Mouse (Mus musculus) layer of hippocampus, adult 6 months (tissue): Measurements from ENCODE around the gene Fbxo3. TPM values are rescaled to one million over a fixed set of nuclear protein-coding genes. Genes with fewer than 3 reads are reported as not detected.

ENCODE experiments used
- long read RNA-seq, 2 experiments: library from polyadenylated mRNA; unstranded; transcript quantifications; one replicate each; pipeline ENCODE4 v2.0.0; 2019 to 2020
- polyA plus RNA-seq: library from polyadenylated mRNA; unstranded; fragments of <200 nt; fragmentation: Nextera tagmentation; gene quantifications from 2 replicates; pipeline ENCODE4 v1.2.3, GENCODE M21; 2021

Fbxo3 gene
- 31.3 and 35.6 TPM in 2 replicates for polyA plus RNA-seq
- long read RNA-seq, experiment 1, full-length matches to known transcripts: 66 of 115 reads
- long read RNA-seq, experiment 1, partial matches to known transcripts: 19 of 115 reads
- long read RNA-seq, experiment 1, other reads (novel, unspliced or antisense): 30 of 115 reads
- long read RNA-seq, experiment 2, full-length matches to known transcripts: 316 of 489 reads
- long read RNA-seq, experiment 2, partial matches to known transcripts: 14 of 489 reads
- long read RNA-seq, experiment 2, other reads (novel, unspliced or antisense): 159 of 489 reads

GRCm38 (mm10) chr2:104027458-104028138 lies at the start of gene Fbxo3:
TSS of gene Fbxo3 (plus strand) at chr2:104027721.

GRCm38 (mm10) chr2:104028139-104028723 lies 710 bp downstream of the Fbxo3 start, which contains the start of gene 4931422A03Rik:
TSS of gene 4931422A03Rik (minus strand) at chr2:104028361.

DNA sequence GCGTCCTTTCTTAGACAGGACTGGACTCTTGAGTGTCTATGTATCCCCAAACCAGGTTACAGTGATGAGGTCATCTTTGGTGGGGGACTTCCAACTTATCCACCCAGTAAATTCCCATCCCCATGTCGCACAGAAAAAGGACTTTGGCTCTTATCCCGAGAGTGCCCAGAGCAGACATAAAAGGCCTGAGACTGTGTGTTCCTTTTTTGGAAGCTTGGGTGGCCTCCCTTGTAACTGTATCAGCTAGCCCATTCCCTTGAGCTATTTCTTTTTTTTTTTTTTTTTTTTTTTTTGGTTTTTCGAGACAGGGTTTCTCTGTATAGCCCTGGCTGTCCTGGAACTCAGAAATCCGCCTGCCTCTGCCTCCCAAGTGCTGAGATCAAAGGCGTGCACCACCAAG lies 38.0 kb downstream of the Fbxo3 start, which contains the start of gene Gm10912:
Gene Gm10912 (plus strand): TSS at position 301 of the 400 bp plus-strand sequence.

GRCm38 (mm10) chr2:104068450-104068849 lies 40.9 kb downstream of the Fbxo3 start, which contains the start of gene Gm10799:
TSS of gene Gm10799 (minus strand) at chr2:104068550.

GRCm38 (mm10) chr2:104069704-104070185 lies 42.2 kb downstream of the Fbxo3 start, which contains the start of gene Cd59b:
TSS of gene Cd59b (plus strand) at chr2:104069849.

DNA sequence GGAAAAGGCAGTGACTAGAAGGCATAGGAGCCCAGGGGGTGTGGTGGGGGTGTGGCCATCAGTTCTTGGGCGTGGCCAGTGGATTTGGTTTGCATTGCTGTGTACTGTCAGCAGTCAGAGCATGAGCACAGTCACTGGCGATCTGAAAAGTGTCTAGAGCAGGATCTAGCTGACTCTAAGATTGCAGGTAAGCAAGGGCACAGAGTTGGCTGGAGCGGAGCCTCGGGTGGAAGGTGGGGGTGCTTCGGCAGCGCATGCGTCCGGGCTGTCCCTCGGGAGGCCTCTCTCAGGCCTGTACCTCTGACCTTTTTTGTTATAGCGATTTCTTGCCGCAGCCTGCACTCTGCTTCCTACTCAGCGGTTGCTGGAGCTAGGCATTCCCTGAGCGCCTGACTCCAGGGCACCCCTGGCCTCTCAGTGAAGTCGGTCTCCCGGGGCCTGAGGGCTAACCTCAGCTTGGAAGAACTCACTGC lies 68.3 kb downstream of the Fbxo3 start, which contains the start of gene Cd59a:
Gene Cd59a (plus strand): TSS at position 61 of the 473 bp plus-strand sequence.

Other genes with a start within 250 kb of the Fbxo3 start
- gene Caprin1, start 230.1 kb upstream of the Fbxo3 start, polyA plus RNA-seq: 71.8 and 79.8 TPM in 2 replicates
- gene Lmo2, start 69.7 kb upstream of the Fbxo3 start, polyA plus RNA-seq: 15.3 and 16.2 TPM in 2 replicates
- gene 4931422A03Rik, start 640 bp downstream of the Fbxo3 start, polyA plus RNA-seq: 0.67 TPM in 1 of 2 replicates, not detected in the other
- 0.08 TPM in 1 of 2 replicates, not detected in the other for gene Gm10912, start 38.1 kb downstream of the Fbxo3 start, polyA plus RNA-seq
- gene Gm10799, start 40.8 kb downstream of the Fbxo3 start, polyA plus RNA-seq: not detected in 2 replicates
- gene Cd59b, start 42.1 kb downstream of the Fbxo3 start, polyA plus RNA-seq: 4.5 and 7.8 TPM in 2 replicates
- gene Cd59a, start 68.1 kb downstream of the Fbxo3 start, polyA plus RNA-seq: 6.9 and 22.7 TPM in 2 replicates
- 0.24 TPM in 1 of 2 replicates, not detected in the other for gene A930018P22Rik, start 95.0 kb downstream of the Fbxo3 start, polyA plus RNA-seq